26 mouse cellular contexts compared by ENCODE assay signal in genomic region chr2:77587387-77587786, GRCm38 (mm10).
A peak's percentile ranks its signal among the peaks of the same experiment; 100 is the strongest.
DNase-seq lines count a peak whose midpoint lies in the region; ATAC-seq and TF ChIP-seq lines count a peak whose summit lies in the region.
"Had no signal": no experiment of that assay in that cellular context is flagged by ENCODE, and none has a peak within 500 bp of the region (broad histone marks: within the 10 kb centered on the region; RNA-seq: fewer than 3 reads in every experiment).

No protein-coding gene starts in this region.

- H3K4me3 ChIP-seq in ES-E14 (ENCODE audit: insufficient read depth in 1 of 2, low read depth in 1 of 2, low read length in 2 of 2, poor library complexity in 1 of 2, severe bottlenecking in 1 of 2), result no peak overlapping the region
- H3K4me3 ChIP-seq in stomach, postnatal 0 days (ENCODE audit: low read depth, low read length), result no peak overlapping the region
- no peak overlapping the region for H3K4me3 ChIP-seq in forebrain, embryonic 14.5 days (ENCODE audit: low read depth, low read length)
- H3K4me3 ChIP-seq: embryonic facial prominence, embryonic 10.5 days; embryonic facial prominence, embryonic 12.5 days; erythroblast, embryonic 14.5 days; forebrain, embryonic 10.5 days; forebrain, embryonic 12.5 days; forebrain, embryonic 15.5 days had no signal

- no peak for TF ChIP-seq EP300 in stomach, postnatal 0 days (optimal IDR thresholded peaks at IDR 0.05)

- intact Hi-C loops in left cerebral cortex, postnatal 4 days (cut with DNase I), result no loop called here
- intact Hi-C loops in gastrocnemius, postnatal 36 days (cut with DNase I), result no loop called here

- TF ChIP-seq CTCF in stomach, postnatal 0 days (IDR thresholded peaks at IDR 0.05; ENCODE audit: low read depth), result no peak

- DNase-seq in left cerebral cortex, postnatal 4 days, result peak; percentile 6
- DNase-seq in left cerebral cortex, adult 18-20 months (ENCODE audit: low spot score in 2 of 2), result no peak
- DNase-seq in ES-E14 (ENCODE audit: low read depth, low spot score), result peak; percentile 41
- DNase-seq in WW6 (ENCODE audit: low read depth, low spot score), result peak; percentile 13
- DNase-seq in stomach, postnatal 0 days (ENCODE audit: low spot score), result peak; percentile 64
- DNase-seq in forebrain, embryonic 14.5 days (ENCODE audit: low spot score), result no peak
- no peak for DNase-seq in gastrocnemius, postnatal 36 days
- no peak for DNase-seq in Muller cell, postnatal 12 days (ENCODE audit: inconsistent ontology term)
- DNase-seq: adrenal gland, adult 8-10 months; adrenal gland, postnatal 14 days; adrenal gland, postnatal 36 days; B cell, adult 2 months; cerebellum, adult 11-12 months; cerebellum, adult 2 months; cerebellum, adult 9-10 months; cerebellum, postnatal 25 days; forebrain, postnatal 0 days had no signal

- in situ Hi-C loops in ES-E14 (cut with MboI; ENCODE audit: low sequenced_read_pairs in 2 of 2, unreplicated experiment in 2 of 2), result no loop called here

- no peaks in the 10 kb centered on the region for H3K27me3 ChIP-seq in stomach, postnatal 0 days (ENCODE audit: control insufficient read depth, insufficient read depth, low read length)
- no peaks in the 10 kb centered on the region for H3K27me3 ChIP-seq in forebrain, embryonic 14.5 days (replicated peaks; ENCODE audit: control insufficient read depth, insufficient read depth, low read length)
- H3K27me3 ChIP-seq: CH12.LX; embryonic facial prominence, embryonic 12.5 days; forebrain, embryonic 12.5 days; forebrain, embryonic 15.5 days; Patski had no signal

- no peak overlapping the region for H3K9ac ChIP-seq in ES-E14 (ENCODE audit: insufficient read depth, low read depth, low read length, poor library complexity, severe bottlenecking)
- H3K9ac ChIP-seq in stomach, postnatal 0 days (ENCODE audit: low read length), result no peak overlapping the region
- H3K9ac ChIP-seq in forebrain, embryonic 14.5 days (ENCODE audit: low read length), result no peak overlapping the region
- H3K9ac ChIP-seq: embryonic facial prominence, embryonic 12.5 days; forebrain, embryonic 12.5 days; forebrain, embryonic 15.5 days; forebrain, postnatal 0 days had no signal

- no peak overlapping the region for H3K4me2 ChIP-seq in stomach, postnatal 0 days (replicated peaks; ENCODE audit: low read depth)
- no peak overlapping the region for H3K4me2 ChIP-seq in forebrain, embryonic 14.5 days (ENCODE audit: low read length)
- H3K4me2 ChIP-seq: embryonic facial prominence, embryonic 12.5 days; forebrain, embryonic 12.5 days; forebrain, embryonic 15.5 days had no signal

- WGBS in stomach, postnatal 0 days, result 78% methylated on average over 4 of the region's 4 CpGs
- WGBS in forebrain, embryonic 14.5 days, result 82% methylated on average over 4 of the region's 4 CpGs

- no peak overlapping the region for H3K27ac ChIP-seq in ES-E14 (ENCODE audit: insufficient read depth, low read depth, low read length, poor library complexity, severe bottlenecking)
- H3K27ac ChIP-seq in stomach, postnatal 0 days (replicated peaks), result no peak overlapping the region
- no peak overlapping the region for H3K27ac ChIP-seq in forebrain, embryonic 14.5 days (ENCODE audit: low read depth, low read length)
- H3K27ac ChIP-seq: embryonic facial prominence, embryonic 10.5 days; embryonic facial prominence, embryonic 12.5 days; forebrain, embryonic 10.5 days; forebrain, embryonic 12.5 days; forebrain, embryonic 15.5 days had no signal

- H3K9me3 ChIP-seq in ES-E14 (ENCODE audit: control insufficient read depth, insufficient read depth, low read depth, low read length), result no peaks in the 10 kb centered on the region
- peaks cover 2% of the 10 kb centered on the region; the same call in 1 of the 2 replicates for H3K9me3 ChIP-seq in stomach, postnatal 0 days (ENCODE audit: control insufficient read depth, low read length)
- H3K9me3 ChIP-seq in forebrain, embryonic 14.5 days (replicated peaks; ENCODE audit: control insufficient read depth, low read length), result peaks cover 2% of the 10 kb centered on the region; the same call in 1 of the 2 replicates
- H3K9me3 ChIP-seq: forebrain, embryonic 15.5 days had no signal

- peaks cover 0 to 2% of the 10 kb centered on the region in 2 experiments; a peak in 1 of 4 replicates for H3K4me1 ChIP-seq in ES-E14 (ENCODE audit: control insufficient read depth in 2 of 2, insufficient read depth in 2 of 2, low read length in 2 of 2, poor library complexity in 1 of 2)
- no peaks in the 10 kb centered on the region for H3K4me1 ChIP-seq in stomach, postnatal 0 days (replicated peaks; ENCODE audit: control insufficient read depth, insufficient read depth)
- H3K4me1 ChIP-seq in forebrain, embryonic 14.5 days (ENCODE audit: control insufficient read depth, insufficient read depth, low read length), result no peaks in the 10 kb centered on the region
- H3K4me1 ChIP-seq: embryonic facial prominence, embryonic 10.5 days; embryonic facial prominence, embryonic 12.5 days; forebrain, embryonic 10.5 days; forebrain, embryonic 12.5 days had no signal

- ATAC-seq in stomach, postnatal 0 days (ENCODE audit: low FRiP score, low TSS enrichment), result peak; percentile 90
- ATAC-seq in forebrain, embryonic 14.5 days, result no peak
- ATAC-seq: CD4-positive, CD25-positive, alpha-beta regulatory T cell, adult 4 months; forebrain, embryonic 15.5 days; forebrain, postnatal 0 days; Patski had no signal

- no peaks in the 10 kb centered on the region for H3K36me3 ChIP-seq in ES-E14 (ENCODE audit: control insufficient read depth, insufficient read depth, low read length, poor library complexity, severe bottlenecking)
- no peaks in the 10 kb centered on the region for H3K36me3 ChIP-seq in stomach, postnatal 0 days (ENCODE audit: control insufficient read depth, insufficient read depth, low read length)
- H3K36me3 ChIP-seq in forebrain, embryonic 14.5 days (ENCODE audit: control insufficient read depth, insufficient read depth, low read length), result no peaks in the 10 kb centered on the region
- H3K36me3 ChIP-seq: embryonic facial prominence, embryonic 10.5 days; embryonic facial prominence, embryonic 12.5 days; forebrain, embryonic 10.5 days; forebrain, embryonic 12.5 days; forebrain, embryonic 15.5 days had no signal

TF ChIP-seq in ES-E14, 5 proteins besides CTCF, POLR2A, EP300 and RAD21:
- TF ChIP-seq CHD2 (IDR thresholded peaks at IDR 0.05; ENCODE audit: low read depth, low read length) (no peak), HCFC1 (IDR thresholded peaks at IDR 0.05; ENCODE audit: borderline replicate concordance, insufficient read depth, low read length) (no peak), MAFK (IDR thresholded peaks at IDR 0.05; ENCODE audit: insufficient read depth, low read depth, low read length) (no peak), ZC3H11A (IDR thresholded peaks at IDR 0.05; ENCODE audit: borderline replicate concordance, low read depth, low read length) (no peak), ZNF384 (IDR thresholded peaks at IDR 0.05; ENCODE audit: low read depth, low read length) (no peak)

Comparison
In these comparisons a context has a peak if more than half of its experiments do, and no peak if none do; other contexts are left out.
1. DNase-seq: peak in left cerebral cortex, postnatal 4 days (single experiment), ES-E14 (single experiment), WW6 (single experiment) and stomach, postnatal 0 days (single experiment); none in left cerebral cortex, adult 18-20 months (0 of 2), forebrain, embryonic 14.5 days (single experiment), gastrocnemius, postnatal 36 days (0 of 2) and Muller cell, postnatal 12 days (single experiment).